Mouse (Mus musculus): ENCODE measurements at regions not wholly inside any gene's neighbourhood (a gene's known extent, or its start where the extent isn't known, plus 50 kb on each side); places are given as distances from the start of the nearest gene placed in this dataset.
A peak's percentile ranks its signal among the peaks of the same experiment; 100 is the strongest.

- intact Hi-C loops (cut with DNase I): no loop called here
- no peak for DNase-seq
These were observed 341.6 kb downstream of the Cdh26 start for GRCm38 (mm10) chr2:178771881-178772280.

GRCm38 (mm10) chr2:178784822-178785589 lies 354.7 kb downstream of the Cdh26 start:
- intact Hi-C loops (cut with DNase I): no loop called here
- peak; percentile 48 for DNase-seq

- intact Hi-C loops (cut with DNase I): no loop called here
- no peak for DNase-seq
These were observed 355.5 kb downstream of the Cdh26 start for GRCm38 (mm10) chr2:178785843-178786242.

DNA sequence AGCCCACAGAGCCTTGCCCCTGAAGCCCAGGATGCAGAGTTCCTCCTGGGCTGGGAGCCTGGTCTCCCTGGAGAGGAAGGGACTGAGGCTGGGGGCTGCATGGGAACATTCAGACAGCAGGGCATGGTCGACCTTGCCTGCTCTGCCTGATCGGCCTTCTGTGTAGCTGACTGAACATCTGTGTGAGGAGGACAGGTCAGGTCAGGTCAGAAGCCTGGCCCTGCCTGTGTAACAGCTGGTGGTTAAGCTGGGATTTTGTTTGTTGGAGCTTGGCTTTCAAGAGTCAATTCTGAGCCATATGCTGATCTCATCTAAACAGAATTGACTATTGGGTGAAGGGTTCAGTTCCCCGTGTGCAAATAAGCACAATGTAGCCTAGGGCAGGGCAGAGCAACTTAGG lies 365.5 kb downstream of the Cdh26 start:
- DNase-seq: no peak
- intact Hi-C loops (cut with DNase I): loop anchor here (1.0 kb wide), 1 partner anchor 17 kb away; no protein-coding TSS in a partner anchor

GRCm38 (mm10) chr2:178801464-178801863 lies 371.1 kb downstream of the Cdh26 start:
- intact Hi-C loops (cut with DNase I): no loop called here
- DNase-seq: no peak

- intact Hi-C loops (cut with DNase I): no loop called here
- DNase-seq: no peak
These were observed 375.0 kb downstream of the Cdh26 start for GRCm38 (mm10) chr2:178805283-178805682.

DNA sequence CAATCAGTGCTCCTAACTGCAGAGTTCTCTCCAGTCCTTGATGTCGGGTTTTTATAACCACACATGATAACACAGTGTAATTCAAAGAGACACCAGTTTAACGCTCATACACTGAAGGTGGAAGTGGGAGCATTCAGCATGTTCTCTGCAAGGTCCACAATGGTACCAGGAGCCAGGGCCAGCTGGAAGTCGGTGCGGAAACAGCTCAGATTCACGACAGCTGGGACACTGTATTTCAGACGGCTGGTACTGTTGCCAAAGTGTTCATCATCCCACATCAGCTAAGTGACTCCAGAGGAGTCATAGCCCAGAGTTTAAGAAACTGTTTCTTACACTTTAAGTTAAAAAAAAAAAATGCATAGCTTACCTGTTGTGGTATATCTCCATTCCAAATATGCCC lies 391.2 kb downstream of the Cdh26 start:
- DNase-seq: no peak

DNA sequence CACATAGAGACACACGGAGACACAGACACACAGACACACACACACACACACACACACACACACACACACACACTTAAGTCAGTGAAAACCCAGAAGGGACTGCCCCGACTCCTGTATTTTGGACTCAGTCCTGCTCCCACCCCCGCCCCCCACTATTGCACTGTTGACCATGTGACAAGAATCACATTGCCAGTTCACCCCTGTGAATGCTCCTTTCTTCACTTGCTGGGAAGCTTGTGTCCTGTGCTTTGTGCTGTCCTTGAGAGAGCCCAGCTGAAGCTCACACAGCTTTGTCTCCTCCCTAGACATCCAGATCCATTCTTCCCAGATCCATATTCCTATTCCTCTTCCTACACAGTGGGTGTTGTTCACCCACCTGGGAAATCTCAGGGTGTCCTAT lies 400.0 kb downstream of the Cdh26 start:
- intact Hi-C loops (cut with DNase I): no loop called here
- DNase-seq: no peak

More for the DNA sequence above, 391.2 kb downstream of the Cdh26 start:
- intact Hi-C loops (cut with DNase I): no loop called here

DNA sequence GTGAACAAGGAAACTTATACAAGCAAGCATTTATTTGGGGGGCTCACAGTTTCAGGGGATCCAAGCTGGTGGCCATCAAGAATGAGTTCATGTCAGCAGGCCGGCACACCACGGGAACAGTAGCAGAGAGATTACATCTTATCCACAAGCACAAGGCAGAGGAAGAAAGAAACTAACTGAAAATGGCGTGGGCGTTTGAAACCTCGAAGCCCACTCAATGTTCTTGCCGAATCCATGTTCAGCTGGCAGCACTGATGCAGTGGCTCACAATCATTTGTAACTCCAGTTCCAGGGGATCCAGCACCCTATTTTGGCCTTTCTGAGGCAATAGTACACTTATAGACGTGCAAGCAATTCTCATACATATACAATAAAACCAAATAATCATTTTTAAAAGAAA lies 404.7 kb downstream of the Cdh26 start:
- intact Hi-C loops (cut with DNase I): no loop called here
- DNase-seq: no peak

DNA sequence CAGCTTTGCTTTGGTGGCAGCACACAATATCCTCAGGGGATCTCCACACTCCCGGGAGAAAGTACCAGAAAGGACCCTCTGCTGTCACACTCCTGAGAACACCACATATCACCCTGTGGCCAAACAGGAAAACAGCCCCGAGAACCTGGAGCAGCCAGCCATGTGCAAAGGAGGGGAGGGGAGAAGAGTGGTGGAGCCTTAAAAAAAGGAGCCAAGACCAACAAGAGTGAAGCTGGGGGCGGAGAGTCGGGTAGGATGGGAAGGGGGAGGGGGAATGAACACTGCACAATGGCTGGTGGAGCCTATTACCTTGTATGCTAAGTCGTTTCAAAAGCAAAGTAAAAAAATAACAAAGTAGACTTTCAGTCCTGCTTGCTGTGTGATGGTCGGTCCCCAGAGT lies 408.2 kb downstream of the Cdh26 start:
- intact Hi-C loops (cut with DNase I): no loop called here
- DNase-seq: no peak

GRCm38 (mm10) chr2:178840975-178841374 lies 410.6 kb downstream of the Cdh26 start:
- peak; percentile 80 for DNase-seq
- intact Hi-C loops (cut with DNase I): no loop called here

DNA sequence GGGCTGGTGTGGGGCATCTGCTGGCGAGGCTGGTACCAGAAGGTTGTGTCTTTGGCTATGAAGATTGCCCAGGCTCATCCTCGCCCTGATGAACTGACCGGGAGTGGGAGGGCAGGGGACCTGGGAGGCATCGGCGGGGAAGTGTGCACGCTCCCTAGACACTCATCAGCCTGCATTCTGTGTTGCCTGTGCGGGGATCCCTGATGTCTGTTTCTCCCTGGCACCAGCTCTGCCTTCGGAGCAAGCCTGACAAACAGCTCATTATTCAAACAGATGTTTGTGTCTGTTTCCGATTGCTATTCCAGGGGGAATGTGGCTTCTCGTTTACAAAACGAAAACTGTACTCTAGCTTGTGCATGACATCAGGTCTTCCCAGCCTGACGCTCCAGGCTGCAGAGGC lies 412.3 kb downstream of the Cdh26 start:
- intact Hi-C loops (cut with DNase I): no loop called here
- no peak for DNase-seq

DNA sequence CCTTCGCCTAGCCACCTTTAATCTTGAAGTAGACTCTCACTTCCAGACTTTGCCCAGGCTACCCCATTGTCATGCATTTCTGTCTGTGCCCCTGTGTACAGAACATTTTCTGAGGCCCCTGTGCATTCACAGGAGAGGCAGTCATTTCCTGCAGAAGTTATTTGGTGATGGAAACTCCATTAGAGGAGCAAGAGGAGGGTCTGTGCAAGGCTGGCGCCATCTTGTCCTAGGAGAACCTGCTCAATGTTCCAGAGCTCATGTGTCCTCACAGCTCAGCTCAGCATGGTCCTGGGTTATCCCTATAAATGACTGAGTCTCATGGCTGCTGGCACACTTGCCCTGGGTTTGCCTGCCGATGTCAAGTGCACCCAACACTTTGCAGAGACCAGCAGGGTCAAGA lies 413.1 kb downstream of the Cdh26 start:
- DNase-seq: no peak
- intact Hi-C loops (cut with DNase I): no loop called here

DNA sequence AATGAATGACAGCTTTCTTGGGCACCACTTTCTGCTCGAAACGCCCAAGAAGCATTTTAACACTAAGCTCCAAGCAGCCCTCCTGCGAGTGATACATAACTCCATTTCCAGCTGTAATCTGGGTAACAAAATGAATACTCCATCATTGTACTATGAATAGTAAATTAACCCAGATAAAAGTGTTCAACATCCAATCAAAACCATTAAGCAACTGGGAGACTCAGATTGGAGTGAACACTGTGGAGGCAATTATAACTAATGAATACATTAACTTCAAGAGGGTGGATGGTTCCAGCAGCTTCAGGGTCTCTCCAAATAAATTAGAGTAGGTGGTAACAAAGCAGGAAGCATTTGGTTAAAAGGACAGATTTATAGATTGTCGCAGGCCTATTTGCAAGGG lies 414.2 kb downstream of the Cdh26 start:
- intact Hi-C loops (cut with DNase I): no loop called here
- DNase-seq: no peak

DNA sequence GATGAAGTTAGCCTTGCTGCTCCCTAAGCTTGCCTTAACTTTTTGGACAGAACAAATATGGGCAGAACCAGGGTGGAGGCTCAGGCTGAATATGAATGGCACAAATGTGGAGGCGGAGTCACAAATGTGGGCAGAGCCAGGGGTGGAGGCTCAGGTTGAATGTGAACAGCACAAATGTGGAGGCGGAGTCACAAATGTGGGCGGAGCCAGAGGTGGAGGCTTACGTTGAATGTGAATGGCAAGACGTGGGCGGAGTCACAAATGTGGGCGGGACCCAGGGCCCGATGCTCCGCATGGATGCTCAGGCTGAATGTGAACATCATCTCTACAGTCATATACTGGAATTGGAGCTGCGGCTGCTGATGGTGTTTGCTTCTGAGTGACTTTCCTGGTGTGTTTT lies 420.0 kb downstream of the Cdh26 start:
- no peak for DNase-seq
- intact Hi-C loops (cut with DNase I): no loop called here

GRCm38 (mm10) chr2:178850769-178851168 lies 420.4 kb downstream of the Cdh26 start:
- intact Hi-C loops (cut with DNase I): no loop called here
- DNase-seq: no peak

GRCm38 (mm10) chr2:178854012-178854411 lies 423.7 kb downstream of the Cdh26 start:
- intact Hi-C loops (cut with DNase I): no loop called here
- no peak for DNase-seq

- intact Hi-C loops (cut with DNase I): no loop called here
These were observed 424.4 kb downstream of the Cdh26 start for GRCm38 (mm10) chr2:178854760-178855159.

DNA sequence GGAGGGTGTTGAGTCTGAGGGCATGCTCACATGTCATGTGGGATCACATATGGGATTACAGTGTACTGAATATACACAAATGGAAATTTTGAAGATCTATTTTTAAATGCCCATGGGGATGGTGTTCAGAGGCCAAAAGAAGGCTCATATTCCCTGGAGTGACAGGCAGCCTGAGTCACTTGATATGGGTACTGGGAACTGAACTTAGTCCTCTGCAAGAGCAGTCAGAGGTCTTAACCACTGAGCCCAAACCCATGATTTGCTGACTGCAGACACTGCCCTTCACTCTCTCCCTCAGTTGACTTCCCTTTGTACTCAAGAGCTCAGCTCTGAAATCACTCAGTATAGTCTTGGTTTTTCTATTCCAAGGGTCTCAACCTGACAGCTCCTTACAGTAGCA lies 432.3 kb downstream of the Cdh26 start:
- intact Hi-C loops (cut with DNase I): no loop called here
- no peak for DNase-seq

More at GRCm38 (mm10) chr2:178854760-178855159, 424.4 kb downstream of the Cdh26 start:
- no peak for DNase-seq

GRCm38 (mm10) chr2:178867086-178867485 lies 436.8 kb downstream of the Cdh26 start:
- intact Hi-C loops (cut with DNase I): no loop called here
- DNase-seq: no peak

DNA sequence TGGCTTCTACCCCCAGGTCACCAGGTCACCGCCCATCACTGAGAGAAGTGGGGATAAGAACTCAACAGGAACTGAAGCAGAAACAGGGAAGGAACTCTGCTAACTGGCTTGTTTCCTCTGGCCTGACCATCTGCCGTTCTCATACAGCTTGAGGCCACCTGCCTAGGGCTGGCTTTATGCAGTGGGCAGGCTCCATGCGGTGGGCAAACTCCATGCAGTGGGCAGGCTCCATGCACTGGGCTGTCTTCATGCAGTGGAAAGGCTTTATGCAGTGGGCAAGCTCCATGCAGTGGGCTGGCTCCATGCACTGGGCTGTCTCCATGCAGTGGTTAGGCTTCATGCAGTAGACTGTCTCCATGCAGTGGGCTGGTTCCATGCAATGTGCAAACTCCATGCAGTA lies 438.8 kb downstream of the Cdh26 start:
- no peak for DNase-seq
- intact Hi-C loops (cut with DNase I): no loop called here

GRCm38 (mm10) chr2:178878436-178878835 lies 448.1 kb downstream of the Cdh26 start:
- intact Hi-C loops (cut with DNase I): no loop called here
- DNase-seq: peak; percentile 51

- intact Hi-C loops (cut with DNase I): no loop called here
- DNase-seq: peak; percentile 24
These were observed 455.4 kb downstream of the Cdh26 start for GRCm38 (mm10) chr2:178885686-178886085.
